Mouse (Mus musculus): ENCODE results near the gene Slc24a5.

- TF ChIP-seq POLR2A (IDR thresholded peaks at IDR 0.05; ENCODE audit: control insufficient read depth in 1 of 2, insufficient read depth in 1 of 2, low read depth in 1 of 2, low read length in 2 of 2, poor library complexity in 1 of 2) (no peak), RCOR1 (IDR thresholded peaks at IDR 0.05; ENCODE audit: low read depth, low read length) (no peak), CTCF (IDR thresholded peaks at IDR 0.05 in 2 of 3, conservative IDR thresholded peaks at IDR 0.05 in 1 of 3; ENCODE audit: control insufficient read depth in 1 of 3, insufficient read depth in 1 of 3, low read depth in 2 of 3, low read length in 3 of 3, poor library complexity in 1 of 3, severe bottlenecking in 1 of 3) (no peak), E2F4 (IDR thresholded peaks at IDR 0.05; ENCODE audit: borderline replicate concordance, low read depth, low read length) (no peak), HCFC1 (IDR thresholded peaks at IDR 0.05; ENCODE audit: low read depth, low read length) (no peak)
These were observed 68.2 kb downstream of the Slc24a5 start, which contains the start of gene Ctxn2 for GRCm38 (mm10) chr2:125135903-125136811.

Data from MEL (cell line).